Mouse (Mus musculus) heart, embryonic 16.5 days (tissue): ENCODE measurements around the gene Hist1h2bh. TPM values are rescaled to one million over a fixed set of nuclear protein-coding genes. Genes with fewer than 3 reads are reported as not detected.

Source experiments
- ATAC-seq: fragments of 200-750 bp; cut with Nextera tagmentation; replicated peaks from 2 replicates; pipeline ENCODE4 v1.8.0; 2017; ENCODE audit warnings: moderate number of reproducible peaks; ENCODE audit not compliant: insufficient read depth, low FRiP score; ENCODE audit errors: extremely low read depth
- H3K27ac ChIP-seq: fragments of 300-500 bp; sonication (generic); 2 replicates; pipeline ENCODE4 v1.5.1; 2014; ENCODE audit warnings: mild to moderate bottlenecking, low read length, control low read depth, moderate library complexity
- H3K27me3 ChIP-seq: fragments of 300-500 bp; sonication (generic); 2 replicates; pipeline ENCODE4 v1.6.1; 2014; ENCODE audit warnings: low read length, mixed read lengths; ENCODE audit not compliant: control insufficient read depth, insufficient read depth
- H3K36me3 ChIP-seq: fragments of 300-500 bp; sonication (generic); 2 replicates; pipeline ENCODE4 v1.6.1; 2014; ENCODE audit not compliant: control insufficient read depth, insufficient read depth
- H3K4me1 ChIP-seq: fragments of 300-500 bp; sonication (generic); 2 replicates; pipeline ENCODE4 v1.6.1; 2014; ENCODE audit warnings: low read length, mixed read lengths; ENCODE audit not compliant: control insufficient read depth, insufficient read depth
- H3K4me2 ChIP-seq: fragments of 300-500 bp; sonication (generic); 2 replicates; pipeline ENCODE4 v1.6.1; 2014; ENCODE audit warnings: low read depth, mild to moderate bottlenecking, control low read depth, low read length
- H3K4me3 ChIP-seq: fragments of 300-500 bp; sonication (generic); 2 replicates; pipeline ENCODE4 v1.5.1; 2014; ENCODE audit warnings: mild to moderate bottlenecking, control low read depth, low read length
- H3K9ac ChIP-seq: fragments of 300-500 bp; sonication (generic); 2 replicates; pipeline ENCODE4 v1.6.1; 2014; ENCODE audit warnings: low read length, control low read depth
- H3K9me3 ChIP-seq: fragments of 300-500 bp; sonication (generic); replicated peaks from 2 replicates; pipeline ENCODE4 v1.6.1; 2016; ENCODE audit warnings: low read length; ENCODE audit not compliant: control insufficient read depth
- WGBS: fragments of 180-500 bp; shearing (Covaris S2); extraction: QIAGEN DNeasy Blood & Tissue Kit; methylation state at CpG from one replicate; pipeline ENCODE4 v1.1.7; 2014; 5-methylcytosine and 5-hydroxymethylcytosine counted together
- microRNA-seq: library from miRNA; unstranded; fragments of <30 nt; microRNA quantifications from one replicate; pipeline ENCODE4, GENCODE M21; 2017
- polyA plus RNA-seq: library from polyadenylated mRNA; unstranded; fragments of >200 nt; fragmentation: Nextera tagmentation; extraction: Ambion mirVana; gene quantifications from 2 replicates; pipeline ENCODE4 v1.2.1, GENCODE M21; 2015

Gene Hist1h2bh
- polyA plus RNA-seq, 1 experiment from 2014 or later: 0.38 TPM

DNA sequence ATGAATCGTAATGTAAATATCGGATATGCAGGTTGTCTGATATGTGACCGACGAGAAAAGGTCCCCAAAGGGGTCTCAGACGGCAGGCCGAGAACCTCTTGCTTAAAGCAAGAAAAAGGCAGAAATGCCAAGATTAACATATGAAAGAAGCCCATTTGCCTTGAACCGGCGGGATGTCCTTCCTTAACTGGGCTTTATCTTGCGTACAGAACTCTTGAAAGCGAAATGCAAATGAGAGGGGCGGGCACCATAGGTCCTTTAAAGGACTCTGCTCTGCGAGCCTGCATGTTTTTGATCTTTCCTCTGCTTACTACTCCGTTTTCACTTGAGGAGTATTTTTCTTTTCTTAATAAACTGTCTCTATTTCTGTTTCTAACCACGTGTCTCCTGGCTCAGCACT is 51.2 kb downstream of the Hist1h2bh start:
- Histone ChIP-seq H3K4me1 (peaks cover 18% of the 10 kb centered on the region), H3K9ac (peak overlapping the region; percentile 39), H3K27ac (no peak overlapping the region), H3K9me3 (no peaks in the 10 kb centered on the region), H3K4me3 (peak overlapping the region; percentile 51), H3K36me3 (no peaks in the 10 kb centered on the region), H3K27me3 (peaks cover 4% of the 10 kb centered on the region), H3K4me2 (peak overlapping the region; percentile 67)
- 9% methylated on average over 14 of the region's 14 CpGs for WGBS
- ATAC-seq: no peak

Small RNA genes within 50 kb of the gene (microRNA-seq; reads per million reads assigned to microRNA genes)
- not detected for gene Gm44297
- gene Gm44359: not detected
- not detected for gene Gm44394
- 1.2 reads per million for gene n-TStga1

Other genes starting within 250 kb of the Hist1h2bh start
- gene Zfp322a, start 174.2 kb downstream of the Hist1h2bh start, polyA plus RNA-seq: 36.5 and 37.8 TPM in 2 replicates
- 9.2 and 9.4 TPM in 2 replicates for gene Abt1, start 119.5 kb downstream of the Hist1h2bh start, polyA plus RNA-seq
- 0.83 and 1.0 TPM in 2 replicates for gene Btn1a1, start 77.5 kb downstream of the Hist1h2bh start, polyA plus RNA-seq
- 0.29 and 0.34 TPM in 2 replicates for gene Btn2a2, start 54.5 kb downstream of the Hist1h2bh start, polyA plus RNA-seq
- gene Hist1h4h, start 12.3 kb downstream of the Hist1h2bh start, polyA plus RNA-seq: 7.7 and 8.6 TPM in 2 replicates
- gene Hist1h2af, start 9.5 kb downstream of the Hist1h2bh start, polyA plus RNA-seq: 3.8 and 9.2 TPM in 2 replicates
- 2.0 and 2.2 TPM in 2 replicates for gene Hist1h3g, start 8.0 kb downstream of the Hist1h2bh start, polyA plus RNA-seq
- gene Hist1h3f, start 660 bp upstream of the Hist1h2bh start, polyA plus RNA-seq: 0.20 and 0.37 TPM in 2 replicates
- 0.53 TPM in 1 of 2 replicates, not detected in the other for gene Hist1h4f, start 8.3 kb upstream of the Hist1h2bh start, polyA plus RNA-seq
- 0.21 and 0.37 TPM in 2 replicates for gene Hist1h1d, start 9.9 kb upstream of the Hist1h2bh start, polyA plus RNA-seq
- 1.7 and 2.1 TPM in 2 replicates for gene Hist1h3e, start 19.0 kb upstream of the Hist1h2bh start, polyA plus RNA-seq
- gene Hist1h2ae, start 27.8 kb upstream of the Hist1h2bh start, polyA plus RNA-seq: 34.0 and 34.2 TPM in 2 replicates
- 4.2 and 5.1 TPM in 2 replicates for gene Hist1h2bg, start 28.0 kb upstream of the Hist1h2bh start, polyA plus RNA-seq
- 0.37 and 2.4 TPM in 2 replicates for gene Hist1h2bf, start 30.8 kb upstream of the Hist1h2bh start, polyA plus RNA-seq
- 1.2 and 1.8 TPM in 2 replicates for gene Hist1h2ad, start 31.0 kb upstream of the Hist1h2bh start, polyA plus RNA-seq
- gene Hist1h3d, start 32.4 kb upstream of the Hist1h2bh start, polyA plus RNA-seq: 1.4 and 1.8 TPM in 2 replicates
- gene Hist1h4d, start 38.2 kb upstream of the Hist1h2bh start, polyA plus RNA-seq: 48.7 and 49.1 TPM in 2 replicates
- 1.9 and 2.0 TPM in 2 replicates for gene Hist1h2be, start 77.7 kb upstream of the Hist1h2bh start, polyA plus RNA-seq
- 10.4 and 11.5 TPM in 2 replicates for gene Hist1h1e, start 79.2 kb upstream of the Hist1h2bh start, polyA plus RNA-seq
- gene Hist1h2ac, start 140.6 kb upstream of the Hist1h2bh start, polyA plus RNA-seq: 0.52 and 0.75 TPM in 2 replicates
- 49.7 and 53.7 TPM in 2 replicates for gene Hist1h2bc, start 140.8 kb upstream of the Hist1h2bh start, polyA plus RNA-seq
- gene Hist1h1t, start 152.4 kb upstream of the Hist1h2bh start, polyA plus RNA-seq: not detected in 2 replicates
- 1.9 and 2.8 TPM in 2 replicates for gene Hist1h4c, start 155.1 kb upstream of the Hist1h2bh start, polyA plus RNA-seq
- 11.7 and 14.9 TPM in 2 replicates for gene Hfe, start 167.5 kb upstream of the Hist1h2bh start, polyA plus RNA-seq
- gene Hist1h1c, start 195.4 kb upstream of the Hist1h2bh start, polyA plus RNA-seq: 38.0 and 38.5 TPM in 2 replicates
- 3.0 and 3.8 TPM in 2 replicates for gene Hist1h3c, start 202.2 kb upstream of the Hist1h2bh start, polyA plus RNA-seq
- gene Hist1h2bb, start 203.3 kb upstream of the Hist1h2bh start, polyA plus RNA-seq: 0.98 and 2.2 TPM in 2 replicates
- 17.0 and 20.0 TPM in 2 replicates for gene Hist1h2ab, start 207.7 kb upstream of the Hist1h2bh start, polyA plus RNA-seq
- 3.2 and 5.0 TPM in 2 replicates for gene Hist1h3b, start 208.9 kb upstream of the Hist1h2bh start, polyA plus RNA-seq
- 1.2 and 1.5 TPM in 2 replicates for gene Hist1h4b, start 213.6 kb upstream of the Hist1h2bh start, polyA plus RNA-seq
- gene Hist1h4a, start 217.8 kb upstream of the Hist1h2bh start, polyA plus RNA-seq: 0.32 TPM in 1 of 2 replicates, not detected in the other
- gene Hist1h3a, start 219.0 kb upstream of the Hist1h2bh start, polyA plus RNA-seq: 1.5 and 3.4 TPM in 2 replicates
- gene Hist1h1a, start 220.3 kb upstream of the Hist1h2bh start, polyA plus RNA-seq: 0.79 and 0.97 TPM in 2 replicates
- 0.10 TPM in 1 of 2 replicates, not detected in the other for gene Trim38, start 226.5 kb upstream of the Hist1h2bh start, polyA plus RNA-seq